In the genomic region with DNA sequence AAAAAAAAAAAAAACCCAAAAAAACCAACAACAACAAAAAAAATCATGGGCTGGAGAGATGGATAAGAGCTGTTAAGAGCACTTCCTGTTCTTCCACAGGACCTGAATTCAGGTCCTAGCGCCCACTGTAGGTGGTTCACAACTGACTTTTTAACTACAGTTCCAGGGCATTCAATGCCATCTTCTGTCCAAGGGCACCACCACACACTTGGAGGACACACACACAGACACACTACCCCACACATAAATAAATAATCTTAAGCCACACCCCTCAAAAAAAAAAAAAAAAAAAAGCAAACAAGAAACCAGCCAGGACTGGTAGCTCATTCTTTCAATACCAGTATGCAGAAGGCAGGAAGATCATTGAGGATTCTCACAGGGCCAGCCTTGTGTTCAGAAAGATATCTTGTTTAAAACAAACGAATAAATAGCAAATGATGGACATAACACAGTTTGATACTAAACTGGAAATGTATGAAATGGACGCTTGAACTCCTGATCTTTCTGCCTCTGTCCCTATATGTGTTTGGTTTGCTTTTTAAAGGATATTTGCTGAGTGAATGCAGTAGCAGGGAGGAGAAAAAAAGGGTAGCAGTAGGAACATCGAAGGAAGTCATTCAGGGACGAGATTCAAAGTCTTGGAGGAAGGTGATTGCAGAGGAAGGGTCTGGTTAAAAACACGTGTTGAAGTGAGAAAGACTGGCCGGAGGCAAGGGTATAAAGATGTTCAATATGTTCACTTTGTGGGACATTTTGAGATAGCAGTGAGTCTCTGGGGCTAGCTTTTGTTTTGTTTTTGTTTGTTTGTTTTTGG, we compare ENCODE assay signal across 8 mouse cellular contexts. TPM values are rescaled to one million over a fixed set of nuclear protein-coding genes. Genes with fewer than 3 reads are reported as not detected.
DNase-seq lines count a peak whose midpoint lies in the region; ATAC-seq and TF ChIP-seq lines count a peak whose summit lies in the region.

No protein-coding gene starts in this region.

- H3K36me3 ChIP-seq in heart, embryonic 15.5 days: no peaks in the 10 kb centered on the region

- H3K9ac ChIP-seq in heart, embryonic 15.5 days: peak overlapping the region; percentile 62

- H3K4me1 ChIP-seq in lung, adult 2 months (ENCODE audit: control insufficient read depth, insufficient read depth, low read length): no peaks in the 10 kb centered on the region
- H3K4me1 ChIP-seq in heart, embryonic 15.5 days (replicated peaks): peaks cover 16% of the 10 kb centered on the region

- no peaks in the 10 kb centered on the region for H3K27me3 ChIP-seq in heart, embryonic 15.5 days

- no peak for TF ChIP-seq CTCF in lung, adult 2 months (IDR thresholded peaks at IDR 0.05; ENCODE audit: insufficient read depth, low read length)

- no peak for DNase-seq in lung, adult 2 months
- DNase-seq in lung, adult 18-20 months: no peak
- peak; percentile 50 for DNase-seq in ZHBTc4 (ENCODE audit: low read depth, low spot score)
- peak; percentile 10 for DNase-seq in lung, postnatal 36 days
- no peak for DNase-seq in cerebellum, postnatal 25 days
- no peak for DNase-seq in adrenal gland, adult 8-10 months
- DNase-seq in spleen, postnatal 14 days (ENCODE audit: low spot score in 2 of 2): no peak

- no peak for ATAC-seq in heart, embryonic 15.5 days (replicated peaks; ENCODE audit: insufficient number of reproducible peaks, insufficient read depth, low FRiP score, low read depth)

- H3K4me2 ChIP-seq in heart, embryonic 15.5 days: peak overlapping the region; percentile 66

- no peaks in the 10 kb centered on the region for H3K9me3 ChIP-seq in heart, embryonic 15.5 days (replicated peaks)

- TF ChIP-seq POLR2A in lung, adult 2 months (IDR thresholded peaks at IDR 0.05; ENCODE audit: borderline replicate concordance, extremely low read depth, low read depth, low read length): no peak

- WGBS in lung, adult 2 months: 18% methylated on average over 7 of the region's 7 CpGs
- WGBS in heart, embryonic 15.5 days: 22% methylated on average over 7 of the region's 7 CpGs

- H3K4me3 ChIP-seq in lung, adult 2 months (replicated peaks; ENCODE audit: extremely low read depth, low read depth, low read length): peak overlapping the region; percentile 73
- peak overlapping the region; percentile 88 for H3K4me3 ChIP-seq in heart, embryonic 15.5 days

- H3K27ac ChIP-seq in heart, embryonic 15.5 days: peak overlapping the region; percentile 98

RNA-seq across cellular contexts. Expression of a gene that starts 1.1 kb away (rescaled TPM):
- 0.31 and 0.80 TPM in 2 replicates for polyA plus RNA-seq in lung, adult 2 months (2012; rRNA removed)
- 39.6 and 45.4 TPM in 2 replicates for polyA plus RNA-seq in heart, embryonic 15.5 days (2015; fragmentation: Nextera tagmentation; extraction: Ambion mirVana)
- total RNA-seq in adrenal gland, adult 8-10 months (2022): 1 to 10 TPM in 3 of 4 experiments, under 1 TPM in 1; 0.99 to 1.3 (median 1.1) TPM

RNA-seq across cellular contexts. Expression of a gene that starts 37.5 kb away (rescaled TPM):
- 9.5 and 34.9 TPM in 2 replicates for polyA plus RNA-seq in lung, adult 2 months (2012; rRNA removed)
- 66.5 and 66.6 TPM in 2 replicates for polyA plus RNA-seq in heart, embryonic 15.5 days (2015; fragmentation: Nextera tagmentation; extraction: Ambion mirVana)
- total RNA-seq in adrenal gland, adult 8-10 months (2022): 100 to 1,000 TPM in 1 of 4 experiments, 10 to 100 TPM in 3; 81.5 to 153 (median 83.3) TPM

RNA-seq across cellular contexts. Expression of a gene that starts 59.5 kb away (rescaled TPM):
- 20.0 and 28.6 TPM in 2 replicates for polyA plus RNA-seq in lung, adult 2 months (2012; rRNA removed)
- 13.0 and 13.8 TPM in 2 replicates for polyA plus RNA-seq in heart, embryonic 15.5 days (2015; fragmentation: Nextera tagmentation; extraction: Ambion mirVana)
- 100 to 1,000 TPM in 2 of 4 experiments, 10 to 100 TPM in 2; 23.6 to 283 (median 97.2) TPM for total RNA-seq in adrenal gland, adult 8-10 months (2022)

Comparison
In these comparisons a context has a peak if more than half of its experiments do, and no peak if none do; other contexts are left out.
1. DNase-seq: peak in ZHBTc4 (single experiment) and lung, postnatal 36 days (single experiment); none in lung, adult 2 months (single experiment), lung, adult 18-20 months (0 of 2), cerebellum, postnatal 25 days (0 of 2), adrenal gland, adult 8-10 months (single experiment) and spleen, postnatal 14 days (0 of 2).
2. RNA of a gene that starts 1.1 kb away (polyA plus RNA-seq): 39.6 to 45.4 TPM in heart, embryonic 15.5 days; 0.31 to 0.80 TPM in lung, adult 2 months; every median in the first group is over 10 times any median in the second.